19 mouse cellular contexts compared by ENCODE assay signal in genomic region chr14:101704479-101704878, GRCm38 (mm10).
A peak's percentile ranks its signal among the peaks of the same experiment; 100 is the strongest.
DNase-seq lines count a peak whose midpoint lies in the region.
"Had no signal": no experiment of that assay in that cellular context is flagged by ENCODE, and none has a peak within 500 bp of the region (broad histone marks: within the 10 kb centered on the region; RNA-seq: fewer than 3 reads in every experiment).

No protein-coding gene starts in this region.

- H3K27me3 ChIP-seq in splenic B cell, adult 2 months (ENCODE audit: control insufficient read depth, insufficient read depth, low read length, poor library complexity, severe bottlenecking) = no peaks in the 10 kb centered on the region
- H3K27me3 ChIP-seq: embryonic facial prominence, embryonic 12.5 days; embryonic facial prominence, embryonic 15.5 days; intestine, embryonic 15.5 days had no signal

- no peaks in the 10 kb centered on the region for H3K36me3 ChIP-seq in splenic B cell, adult 2 months (ENCODE audit: control insufficient read depth, insufficient read depth, low read length, poor library complexity, severe bottlenecking)
- H3K36me3 ChIP-seq: embryonic facial prominence, embryonic 12.5 days; embryonic facial prominence, embryonic 15.5 days; intestine, embryonic 15.5 days had no signal

- peak; percentile 93 for DNase-seq in A20 (ENCODE audit: low read depth, low spot score)
- DNase-seq in CD4-positive, CD25-positive, alpha-beta regulatory T cell, adult 2 months (ENCODE audit: low read depth, low spot score) = peak; percentile 15
- DNase-seq in induced T-regulatory cell, adult 2 months (ENCODE audit: low read depth) = peak; percentile 40
- peak; percentile 52 for DNase-seq in splenic B cell, adult 2 months (ENCODE audit: low read depth, low spot score)
- no peak for DNase-seq in kidney, postnatal 14 days
- DNase-seq in left cerebral cortex, adult 11 months (ENCODE audit: low spot score) = no peak
- DNase-seq in lung, adult 18-20 months = no peak
- DNase-seq: adrenal gland, postnatal 10 days; adrenal gland, postnatal 36 days; cerebellum, adult 18-20 months; cerebellum, adult 9-10 months; cerebellum, postnatal 14 days; forebrain, postnatal 0 days; gastrocnemius, adult 2 months; gastrocnemius, postnatal 14 days; heart, adult 11 months had no signal

Comparison
In these comparisons a context has a peak if more than half of its experiments do, and no peak if none do; other contexts are left out.
1. DNase-seq: peak in A20 (single experiment), CD4-positive, CD25-positive, alpha-beta regulatory T cell, adult 2 months (single experiment), induced T-regulatory cell, adult 2 months (single experiment) and splenic B cell, adult 2 months (single experiment); none in kidney, postnatal 14 days (single experiment), left cerebral cortex, adult 11 months (single experiment) and lung, adult 18-20 months (0 of 2).